Mouse (Mus musculus) left cerebral cortex, adult 9 months (tissue): ENCODE data around the gene Lgals3bp.
A peak's percentile ranks its signal among the peaks of the same experiment; 100 is the strongest.

Source experiments
- DNase-seq, 2 experiments: peaks; one replicate each; pipeline ENCODE4 v3.0.0; 2022; ENCODE audit warnings: low spot score in 2 of 2

Gene Lgals3bp

DNA sequence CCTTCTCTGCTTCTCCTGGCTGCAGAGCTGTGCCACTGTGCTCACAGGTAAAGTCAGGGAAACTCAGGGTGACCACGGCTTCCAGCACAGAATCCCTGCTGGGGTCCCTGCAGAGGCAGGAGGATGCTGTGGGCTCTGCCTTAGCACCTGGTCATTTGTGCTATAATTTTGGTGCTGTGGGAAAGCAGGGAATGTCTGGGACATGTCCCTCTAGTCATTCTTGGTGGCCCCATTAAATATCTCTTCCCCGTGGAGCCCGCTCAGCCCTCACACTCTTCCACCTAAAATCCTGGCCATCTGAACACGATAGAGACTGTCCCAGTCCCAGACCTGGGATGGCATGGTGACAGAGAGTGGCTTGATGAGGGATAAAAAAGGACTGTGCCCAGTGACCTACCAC lies 37.9 kb downstream of the Lgals3bp start:
- DNase-seq, result no peak

GRCm38 (mm10) chr11:118362971-118363518 lies 38.8 kb downstream of the Lgals3bp start:
- no peak for DNase-seq

DNA sequence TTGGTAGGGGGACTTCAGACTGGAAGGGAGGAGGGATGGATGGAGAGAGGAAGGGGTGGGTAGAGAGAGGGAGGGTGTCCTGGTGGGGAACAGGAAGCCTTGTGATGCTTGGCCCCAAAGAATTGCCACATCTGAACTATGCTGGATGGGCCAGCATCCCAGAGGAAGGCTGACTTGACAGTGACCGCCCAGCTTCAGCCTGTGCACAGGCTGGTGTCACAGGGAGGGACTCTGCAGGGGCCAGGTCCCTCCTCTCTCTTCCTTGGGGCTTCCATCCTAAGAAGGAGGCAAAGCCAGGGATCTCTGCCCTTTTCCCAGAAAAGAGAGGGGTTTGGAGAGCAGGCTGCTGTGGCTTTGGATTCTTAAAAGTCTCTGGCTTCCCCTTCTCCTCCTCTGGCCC lies 39.4 kb downstream of the Lgals3bp start:
- DNase-seq, result no peak

DNA sequence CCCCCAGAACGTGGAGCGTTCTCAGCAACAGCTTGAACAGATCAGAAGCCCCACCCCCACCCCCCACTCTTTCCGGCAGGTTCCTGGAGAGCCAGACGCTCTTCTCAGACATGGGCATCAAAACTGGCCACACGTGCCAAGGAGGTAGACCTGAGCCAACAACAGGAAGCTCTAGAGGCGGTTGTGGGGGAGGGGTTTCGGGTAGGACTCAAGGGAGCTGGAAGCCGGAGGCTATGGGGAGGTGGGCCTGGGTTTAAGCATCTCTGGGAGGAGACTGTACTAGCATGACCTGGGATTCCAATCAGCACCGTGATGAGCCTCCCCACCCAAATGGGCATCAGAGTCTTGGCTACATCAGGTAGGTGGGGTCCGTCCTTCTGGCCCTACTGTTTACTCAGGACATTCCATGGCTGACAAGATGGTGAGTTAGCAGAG lies 41.0 kb downstream of the Lgals3bp start:
- no peak for DNase-seq

DNA sequence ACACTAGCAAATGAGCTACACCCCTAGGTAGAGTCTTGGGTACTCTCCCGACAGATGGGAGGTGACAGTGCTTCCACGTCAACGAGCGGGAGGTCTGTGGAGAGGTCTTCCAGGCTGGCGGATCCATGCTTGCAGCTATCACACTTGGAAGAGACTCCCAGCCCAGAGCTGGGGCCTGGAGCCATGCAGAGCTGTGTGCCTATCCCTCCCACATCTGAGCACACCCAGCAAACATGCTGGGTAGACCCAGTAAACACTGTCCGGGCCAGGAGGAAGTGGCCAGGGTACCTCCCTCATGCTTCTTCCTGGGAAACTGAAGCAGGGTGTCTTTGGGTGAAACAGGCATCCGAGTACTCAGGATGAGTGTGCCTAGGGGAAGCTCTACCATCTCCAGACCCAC lies 41.4 kb downstream of the Lgals3bp start:
- no peak for DNase-seq

DNA sequence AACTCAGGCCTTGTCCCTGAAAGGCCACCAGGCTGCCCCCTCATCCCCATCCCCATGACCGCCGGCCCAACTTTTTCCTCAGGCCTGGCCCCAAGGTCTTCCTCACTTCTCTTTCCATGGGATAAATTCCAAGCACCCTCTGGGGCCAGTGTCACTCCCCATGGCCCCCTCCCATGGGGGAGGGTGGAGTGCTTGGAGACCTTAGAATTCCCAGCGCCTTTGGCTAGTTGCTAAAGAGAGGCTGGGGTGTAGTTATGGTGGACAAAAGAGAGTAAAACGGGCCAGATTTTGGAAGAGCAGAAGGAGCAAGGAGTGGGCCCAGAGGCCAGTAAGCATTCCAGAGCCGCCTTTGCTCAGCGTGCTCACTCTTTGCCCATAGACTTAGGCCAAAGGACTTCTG lies 46.3 kb downstream of the Lgals3bp start, which contains the start of gene Timp2:
Timp2 (minus strand) TSS at position 101 of the 400 bp plus-strand sequence.
- DNase-seq, result no peak

DNA sequence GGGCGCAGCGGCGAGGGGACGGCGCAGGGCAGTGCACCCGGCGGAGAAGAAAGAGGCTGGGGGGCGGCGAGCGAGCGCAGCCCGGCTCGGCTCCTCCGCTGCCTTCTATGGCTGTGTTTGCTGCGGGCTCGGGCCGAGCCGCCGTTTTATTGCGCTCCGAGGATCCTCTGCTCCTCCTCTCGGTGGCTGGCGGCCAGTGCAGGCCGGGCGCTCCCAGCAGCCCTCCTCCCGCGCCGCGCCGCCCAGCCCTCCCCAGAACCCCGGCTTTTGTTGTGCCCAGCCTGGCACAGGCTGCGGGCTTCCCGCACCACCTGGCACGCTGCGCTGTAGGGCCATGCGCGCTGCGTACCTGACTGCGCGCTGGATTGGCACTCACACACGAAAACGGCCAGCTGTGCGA lies 46.7 kb downstream of the Lgals3bp start:
- DNase-seq, result peak in 1 of 2 experiments; percentile 87

- DNase-seq, result no peak
Observed at GRCm38 (mm10) chr11:118354636-118355191, 47.2 kb downstream of the Lgals3bp start.

DNA sequence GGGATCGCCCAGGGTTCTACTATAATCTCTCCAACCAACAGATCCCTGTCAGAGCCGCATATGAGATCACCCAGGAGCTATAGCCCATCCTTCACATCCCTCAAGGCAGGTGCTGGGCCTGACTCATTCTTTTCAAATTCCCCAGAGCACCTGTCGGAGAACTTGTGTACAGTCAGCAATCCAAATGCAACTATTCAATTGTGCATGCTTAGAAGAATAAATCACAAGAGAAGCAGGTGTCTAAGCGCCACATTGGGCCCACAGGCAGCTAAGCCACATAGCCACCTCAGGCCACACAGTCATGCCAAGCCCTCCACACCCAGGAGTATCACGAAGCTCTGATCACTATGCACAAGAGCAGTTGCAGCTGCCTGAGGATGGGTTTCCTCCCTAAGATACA lies 52.4 kb downstream of the Lgals3bp start:
- DNase-seq, result no peak

- no peak for DNase-seq
Observed at GRCm38 (mm10) chr11:118348877-118349276, 53.0 kb downstream of the Lgals3bp start.

GRCm38 (mm10) chr11:118348419-118348818 lies 53.5 kb downstream of the Lgals3bp start:
- no peak for DNase-seq

- no peak for DNase-seq
Observed at GRCm38 (mm10) chr11:118347911-118348310, 54.0 kb downstream of the Lgals3bp start.

DNA sequence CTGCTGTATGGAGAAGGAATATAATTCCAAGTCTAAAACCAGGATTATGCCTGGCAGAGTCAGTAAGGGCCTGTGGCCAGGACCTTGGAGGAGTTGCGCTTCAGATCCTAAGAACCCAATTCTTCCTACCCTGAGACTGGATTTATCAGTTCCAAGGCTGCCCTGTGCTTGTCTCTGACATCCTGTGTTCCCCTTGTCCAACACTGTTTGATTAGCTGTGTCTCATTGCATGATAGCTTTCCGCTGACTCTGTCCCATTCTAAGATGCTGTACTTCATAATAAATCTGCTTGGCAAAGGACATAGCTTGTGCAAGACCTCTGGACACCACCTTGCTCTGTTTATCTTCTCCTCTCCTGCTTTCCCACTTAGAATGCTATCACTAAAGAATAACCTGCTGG lies 54.5 kb downstream of the Lgals3bp start:
- DNase-seq, result no peak

GRCm38 (mm10) chr11:118346395-118347096 lies 55.3 kb downstream of the Lgals3bp start:
- no peak for DNase-seq

DNA sequence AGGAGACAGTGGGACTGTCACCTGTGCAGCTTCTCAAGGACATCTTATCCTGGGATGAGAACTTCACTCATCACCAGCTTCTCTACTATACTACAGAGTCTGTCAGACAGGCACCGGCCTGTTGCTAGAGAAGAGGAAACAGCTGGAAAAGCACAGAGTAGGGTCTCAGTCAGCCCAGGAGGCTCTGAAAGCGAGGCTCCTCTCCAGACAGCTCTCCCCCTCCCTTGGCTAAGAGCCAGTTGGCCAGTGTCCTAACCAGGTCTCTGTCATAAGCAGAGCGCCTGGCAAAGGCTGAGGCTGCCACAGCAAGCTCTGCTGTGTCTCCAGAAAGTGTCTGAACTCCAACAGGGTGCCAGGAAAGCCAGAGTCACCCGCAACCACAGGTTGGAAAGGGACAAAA lies 56.2 kb downstream of the Lgals3bp start:
- no peak for DNase-seq

DNA sequence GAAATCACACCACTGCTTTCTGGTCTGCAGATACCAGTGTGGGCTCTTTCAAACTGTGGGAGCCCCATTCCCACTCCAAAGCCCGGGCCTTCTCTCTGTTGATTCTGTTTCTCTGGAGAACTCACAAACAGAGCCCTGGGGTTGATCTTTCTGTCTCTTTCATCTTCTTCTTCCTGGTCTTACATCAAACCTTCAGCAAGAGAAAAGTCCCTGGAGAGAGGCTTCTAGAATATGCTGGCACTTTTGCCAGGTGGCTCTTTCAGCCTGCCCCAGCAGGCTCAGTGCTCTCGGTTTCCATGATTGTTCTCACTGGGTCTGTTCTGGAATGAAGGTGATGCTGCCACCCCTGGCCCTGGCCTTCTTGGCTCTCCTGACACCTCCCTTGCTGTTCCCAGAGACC lies 58.3 kb downstream of the Lgals3bp start:
- no peak for DNase-seq
